Mouse (Mus musculus) heart, adult 2 months (tissue): ENCODE results near the gene Smad1. TPM values are rescaled to one million over a fixed set of nuclear protein-coding genes. Genes with fewer than 3 reads are reported as not detected.
A peak's percentile ranks its signal among the peaks of the same experiment; 100 is the strongest.

Source experiments
- DNase-seq, 2 experiments: peaks; one replicate each; pipeline ENCODE4 v3.0.0; 2021
- H3K27ac ChIP-seq: fragments of 200-600 bp; 2 replicates; pipeline ENCODE4 v1.8.1; 2022
- H3K27me3 ChIP-seq: fragments of 200-500 bp; 2 replicates; pipeline ENCODE4 v1.6.1; 2012; ENCODE audit warnings: mild to moderate bottlenecking, low read length, inconsistent platforms, mixed read lengths; ENCODE audit not compliant: control insufficient read depth, insufficient read depth
- H3K36me3 ChIP-seq: fragments of 200-500 bp; 2 replicates; pipeline ENCODE4 v1.6.1; 2012; ENCODE audit warnings: low read length, inconsistent platforms; ENCODE audit not compliant: control insufficient read depth, insufficient read depth
- H3K4me1 ChIP-seq: fragments of 200-500 bp; 2 replicates; pipeline ENCODE4 v1.6.1; 2011; ENCODE audit warnings: low read length; ENCODE audit not compliant: control insufficient read depth, insufficient read depth
- H3K4me3 ChIP-seq: fragments of 200-600 bp; 2 replicates; pipeline ENCODE4 v1.8.1; 2022
- H3K79me2 ChIP-seq: fragments of 200-500 bp; replicated peaks from 2 replicates; pipeline ENCODE4 v1.6.1; 2012; ENCODE audit warnings: mild to moderate bottlenecking, inconsistent platforms, low read length, moderate library complexity, mixed read lengths; ENCODE audit not compliant: control insufficient read depth, insufficient read depth
- H3K9ac ChIP-seq: fragments of 200-500 bp; 2 replicates; pipeline ENCODE4 v1.6.1; 2012; ENCODE audit warnings: low read depth, mild to moderate bottlenecking, control low read depth, inconsistent platforms, low read length, mixed read lengths
- CTCF ChIP-seq: fragments of 200-600 bp; IDR thresholded peaks from 2 replicates; pipeline ENCODE4 v1.8.1; 2022; ENCODE audit warnings: antibody characterized with exemption, mild to moderate bottlenecking, moderate library complexity
- EP300 ChIP-seq: fragments of 200-500 bp; IDR thresholded peaks from 2 replicates; pipeline ENCODE4 v1.6.1; 2011; ENCODE audit warnings: low read depth, low read length, control low read depth; ENCODE audit not compliant: insufficient read depth
- POLR2A ChIP-seq: fragments of 200-500 bp; IDR thresholded peaks from 2 replicates; pipeline ENCODE4 v1.6.1; 2011; ENCODE audit warnings: mild to moderate bottlenecking, low read depth, low read length, control low read depth; ENCODE audit not compliant: insufficient read depth
- WGBS: fragments of 180-500 bp; shearing (Covaris S2); methylation state at CpG from one replicate; pipeline ENCODE4 v1.1.7; 2018; 5-methylcytosine and 5-hydroxymethylcytosine counted together
- intact Hi-C: fragments of 180-260 bp; cut with DNase I; formaldehyde crosslinking; loops from one replicate; pipeline ENCODE4 v1.15.1; 2025
- polyA plus RNA-seq: library from polyadenylated mRNA; depleted of rRNA; stranded (reverse); fragments of >200 nt; gene quantifications from 2 replicates; pipeline ENCODE4 v1.2.3, GENCODE M21; 2012
- total RNA-seq, 2 experiments: library from RNA; stranded (reverse); gene quantifications; 2 replicates each; pipeline ENCODE4 v1.2.3; 2021

The Smad1 gene
- total and polyA plus RNA-seq, 3 experiments, result 12.7 to 18.0 (median 14.0) TPM

DNA sequence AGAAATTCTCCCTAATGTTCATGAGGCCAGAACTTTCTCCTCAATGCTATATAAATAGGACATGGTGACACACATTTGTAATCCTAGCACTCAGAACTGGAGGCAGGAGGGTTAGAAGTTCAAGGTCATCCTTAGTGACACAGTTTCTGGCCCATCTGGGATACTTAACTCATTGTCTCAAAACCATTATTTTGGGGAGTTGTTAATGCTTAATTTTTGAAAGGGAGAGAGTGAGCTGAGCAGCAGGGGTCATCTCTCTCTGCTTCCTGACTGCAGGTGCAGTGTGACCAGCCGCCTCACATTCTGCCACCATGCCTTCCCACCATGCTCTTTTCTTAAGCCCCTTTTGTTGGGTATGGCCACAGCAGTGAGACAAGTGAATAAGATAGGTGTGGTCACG lies 67.7 kb downstream of the Smad1 start:
- Histone ChIP-seq H3K9ac (no peak overlapping the region), H3K27ac (no peak overlapping the region), H3K79me2 (no peaks in the 10 kb centered on the region), H3K4me1 (peaks cover 1% of the 10 kb centered on the region; the same call in 1 of the 2 replicates), H3K36me3 (no peaks in the 10 kb centered on the region), H3K4me3 (no peak overlapping the region), H3K27me3 (no peaks in the 10 kb centered on the region)
- no peak for DNase-seq
- intact Hi-C loops, result no loop called here
- 100% methylated on average over 2 of the region's 2 CpGs for WGBS
- TF ChIP-seq CTCF (no peak), EP300 (no peak), POLR2A (no peak)

DNA sequence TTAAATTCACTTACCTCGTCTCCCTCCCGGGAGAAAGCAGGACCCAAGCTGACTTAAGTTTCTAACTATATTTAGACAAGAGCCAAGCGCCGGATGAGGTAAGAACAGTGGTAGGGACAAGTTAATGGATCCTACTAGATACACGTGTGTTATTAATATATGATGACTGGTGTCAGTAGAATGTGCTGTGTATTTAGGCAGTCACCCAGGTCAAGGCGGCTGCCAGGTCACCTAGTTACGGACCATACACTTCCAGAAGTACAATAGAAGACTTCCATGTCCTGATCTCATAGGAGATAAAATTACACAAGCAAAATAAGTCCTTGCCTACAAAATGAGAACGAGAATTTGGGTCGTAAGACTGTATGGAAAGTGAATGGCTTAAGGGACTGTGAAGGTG lies 68.3 kb downstream of the Smad1 start:
- DNase-seq, result no peak
- Histone ChIP-seq H3K4me1 (peaks cover 1% of the 10 kb centered on the region; the same call in 1 of the 2 replicates), H3K27me3 (no peaks in the 10 kb centered on the region), H3K79me2 (no peaks in the 10 kb centered on the region), H3K4me3 (no peak overlapping the region), H3K36me3 (no peaks in the 10 kb centered on the region), H3K27ac (no peak overlapping the region), H3K9ac (no peak overlapping the region)
- intact Hi-C loops, result no loop called here
- no peak for TF ChIP-seq CTCF
- TF ChIP-seq POLR2A, result no peak
- no peak for TF ChIP-seq EP300
- WGBS, result 26% methylated on average over 9 of the region's 9 CpGs

DNA sequence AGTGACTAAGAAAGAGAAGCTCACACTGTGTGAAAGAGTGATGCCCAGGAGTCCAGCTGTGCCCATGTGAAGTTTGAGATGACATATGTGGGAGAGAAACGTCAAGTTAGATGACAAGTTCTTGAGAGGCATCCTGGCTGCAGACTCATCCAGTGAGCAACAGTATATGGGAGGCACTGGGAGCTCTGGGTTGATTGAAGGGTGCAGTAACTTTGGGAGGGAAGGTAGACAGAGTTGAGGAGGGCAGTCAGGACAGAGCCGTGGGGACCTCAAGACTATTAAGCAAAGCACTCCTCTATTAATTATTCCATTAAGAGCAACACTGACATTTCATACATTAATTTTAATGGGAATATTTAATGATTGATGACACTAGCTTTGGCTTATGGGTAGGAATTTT lies 69.6 kb downstream of the Smad1 start:
- no peak overlapping the region for H3K4me3 ChIP-seq
- no peaks in the 10 kb centered on the region for H3K79me2 ChIP-seq
- WGBS, result 91% methylated on average over 2 of the region's 2 CpGs
- no peaks in the 10 kb centered on the region for H3K27me3 ChIP-seq
- no peak overlapping the region for H3K9ac ChIP-seq
- peaks cover 5% of the 10 kb centered on the region for H3K4me1 ChIP-seq
- no peaks in the 10 kb centered on the region for H3K36me3 ChIP-seq
- no peak for DNase-seq
- H3K27ac ChIP-seq, result no peak overlapping the region
- intact Hi-C loops, result no loop called here
- no peak for TF ChIP-seq POLR2A
- no peak for TF ChIP-seq EP300
- no peak for TF ChIP-seq CTCF

DNA sequence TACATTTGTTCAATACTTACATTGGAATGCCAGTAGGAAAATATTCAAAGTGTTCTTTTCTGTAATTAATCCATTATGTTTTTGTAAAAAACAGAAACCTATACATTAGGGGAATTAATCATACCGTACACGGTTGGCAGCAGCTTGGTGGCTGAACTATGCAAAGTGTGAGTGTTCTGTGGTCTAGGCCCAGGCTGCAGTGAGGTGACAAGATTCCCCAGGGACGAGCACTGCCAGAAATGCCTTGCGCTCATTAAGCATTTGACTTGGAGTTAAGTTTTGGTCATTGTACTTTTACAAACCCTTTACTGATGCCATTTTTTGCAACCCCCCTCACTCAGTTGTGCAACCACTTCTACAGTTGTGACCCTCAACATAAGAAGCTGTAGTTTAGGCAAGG lies 70.1 kb downstream of the Smad1 start:
- intact Hi-C loops, result no loop called here
- DNase-seq, result no peak

DNA sequence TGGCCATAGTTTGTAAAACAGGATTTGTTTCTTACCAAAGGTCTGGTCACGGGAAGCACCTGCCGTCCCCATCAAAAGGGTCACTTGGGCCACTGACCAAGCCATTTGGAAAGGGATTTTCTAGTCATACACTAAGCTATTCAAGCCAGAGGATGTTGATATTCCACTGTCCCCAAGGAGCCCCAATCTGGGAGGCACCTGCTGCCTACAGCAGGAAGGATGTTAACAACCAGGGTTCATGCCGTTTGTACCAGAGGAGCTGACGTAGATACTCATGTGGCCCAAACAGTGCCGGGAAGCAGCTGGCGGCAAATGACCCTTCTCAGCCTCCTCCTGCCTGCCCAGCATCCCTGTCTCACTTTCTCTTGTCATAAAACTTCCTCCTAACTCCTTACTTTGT lies 73.8 kb downstream of the Smad1 start:
- DNase-seq, result peak in 1 of 2 experiments; percentile 34
- H3K27ac ChIP-seq, result peak overlapping the region; percentile 24

More for the DNA sequence above, 70.1 kb downstream of the Smad1 start:
- H3K4me1 ChIP-seq, result peaks cover 6% of the 10 kb centered on the region
- no peaks in the 10 kb centered on the region for H3K36me3 ChIP-seq
- TF ChIP-seq POLR2A (no peak), EP300 (no peak)
- H3K27me3 ChIP-seq, result no peaks in the 10 kb centered on the region
- H3K27ac ChIP-seq, result no peak overlapping the region
- 91% methylated on average over 4 of the region's 4 CpGs for WGBS
- H3K9ac ChIP-seq, result no peak overlapping the region
- H3K79me2 ChIP-seq, result no peaks in the 10 kb centered on the region
- no peak overlapping the region for H3K4me3 ChIP-seq

DNA sequence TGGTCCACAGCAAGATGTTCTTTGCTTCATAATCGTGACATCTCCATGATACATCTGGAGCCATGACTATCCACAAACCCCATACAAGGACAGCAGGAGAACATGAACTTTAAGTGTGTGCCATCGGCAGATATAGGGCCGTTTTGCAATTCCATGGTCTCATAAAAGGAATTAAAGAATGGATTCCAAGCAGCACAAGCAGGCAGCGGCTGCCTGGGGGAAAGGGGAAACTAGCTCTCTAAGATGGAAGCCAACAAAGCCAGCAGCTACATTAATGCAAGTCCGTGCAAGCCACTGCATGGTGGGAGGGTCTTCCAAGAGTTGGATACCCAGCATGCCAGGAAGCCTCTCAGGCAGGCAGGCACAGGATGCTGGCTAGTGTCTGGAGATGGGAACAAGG lies 74.4 kb downstream of the Smad1 start:
- Histone ChIP-seq H3K27ac (peak overlapping the region; percentile 20), H3K4me3 (no peak overlapping the region), H3K4me1 (peaks cover 10% of the 10 kb centered on the region), H3K27me3 (no peaks in the 10 kb centered on the region), H3K9ac (no peak overlapping the region), H3K36me3 (no peaks in the 10 kb centered on the region), H3K79me2 (no peaks in the 10 kb centered on the region)
- 66% methylated on average over 5 of the region's 5 CpGs for WGBS
- no peak for TF ChIP-seq POLR2A
- intact Hi-C loops, result no loop called here
- DNase-seq, result no peak

More for the DNA sequence above, 73.8 kb downstream of the Smad1 start:
- TF ChIP-seq EP300, result peak; percentile 74; the same call in 1 of the 2 replicates
- no peak for TF ChIP-seq POLR2A
- TF ChIP-seq CTCF, result no peak
- WGBS, result 51% methylated on average over 6 of the region's 6 CpGs
- intact Hi-C loops, result no loop called here
- Histone ChIP-seq H3K27me3 (no peaks in the 10 kb centered on the region), H3K79me2 (no peaks in the 10 kb centered on the region), H3K9ac (no peak overlapping the region), H3K36me3 (no peaks in the 10 kb centered on the region), H3K4me1 (peaks cover 10% of the 10 kb centered on the region), H3K4me3 (no peak overlapping the region)

DNA sequence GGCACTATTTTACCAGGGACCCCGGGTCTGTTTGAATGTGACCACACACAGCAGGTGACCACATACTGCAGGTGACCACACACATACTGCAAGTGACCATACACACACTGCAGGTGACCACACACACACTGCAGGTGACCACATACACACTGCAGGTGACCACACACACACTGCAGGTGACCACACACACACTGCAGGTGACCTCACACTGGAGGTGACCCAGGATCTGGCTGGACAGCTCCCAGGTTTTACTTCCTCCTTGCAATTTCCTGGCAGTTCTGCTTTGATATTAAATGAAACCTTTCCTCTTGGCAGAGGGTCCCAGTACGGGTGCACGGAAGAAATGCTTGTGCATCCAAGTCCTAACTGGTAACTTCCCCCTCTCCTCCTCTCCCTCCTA lies 75.3 kb downstream of the Smad1 start:
- TF ChIP-seq EP300, result no peak
- no peak for TF ChIP-seq CTCF
- TF ChIP-seq POLR2A, result no peak
- Histone ChIP-seq H3K27ac (peak overlapping the region; percentile 80), H3K79me2 (no peaks in the 10 kb centered on the region), H3K36me3 (no peaks in the 10 kb centered on the region), H3K4me1 (peaks cover 10% of the 10 kb centered on the region), H3K4me3 (no peak overlapping the region), H3K9ac (no peak overlapping the region), H3K27me3 (no peaks in the 10 kb centered on the region)
- 34% methylated on average over 3 of the region's 3 CpGs for WGBS
- intact Hi-C loops, result no loop called here
- no peak for DNase-seq
